Mouse (Mus musculus): Measurements from ENCODE around the gene E130114P18Rik.

DNA sequence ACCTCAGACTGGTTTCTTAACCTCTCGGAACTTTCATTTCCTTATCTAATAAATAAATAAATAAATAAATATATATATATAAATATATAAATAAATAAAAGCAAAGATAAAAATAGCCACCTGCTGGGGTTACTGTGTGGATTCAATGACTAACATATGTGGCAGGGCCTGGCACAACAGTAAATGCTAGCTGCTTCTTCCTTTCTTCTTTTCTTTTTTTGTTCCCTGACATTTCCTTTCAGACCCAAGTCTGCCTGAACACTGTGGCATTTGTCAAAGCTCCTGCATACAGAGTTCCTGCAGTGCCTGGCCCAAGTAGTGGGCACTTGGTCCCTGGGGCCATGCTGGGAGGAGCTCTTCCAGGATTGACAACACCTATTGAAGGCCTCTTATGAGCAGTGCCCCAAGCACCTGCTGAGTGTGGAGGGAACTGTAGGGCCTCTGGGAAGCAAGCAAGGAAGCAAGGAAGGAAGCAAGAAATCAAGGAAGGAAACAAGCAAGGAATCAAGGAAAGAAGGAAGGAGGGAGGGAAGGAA lies 142.1 kb downstream of the E130114P18Rik start:
- TF ChIP-seq CTCF (IDR thresholded peaks at IDR 0.05; ENCODE audit: extremely low read depth, insufficient read length, insufficient replicate concordance, low read depth, low read length) (no peak), POLR2A (IDR thresholded peaks at IDR 0.05; ENCODE audit: low read depth, low read length) (no peak)

All from small intestine, adult 2 months (tissue).